Mouse (Mus musculus): Measurements from ENCODE around the gene Ttc37. TPM values are rescaled to one million over a fixed set of nuclear protein-coding genes. Genes with fewer than 3 reads are reported as not detected.

The Ttc37 gene
- polyA plus RNA-seq, 1 experiment from 2014 or later, result 8.9 TPM

Other genes starting within 250 kb of the Ttc37 start
- 21.0 and 22.0 TPM in 2 replicates for gene Rhobtb3, start 154.8 kb upstream of the Ttc37 start, polyA plus RNA-seq (2015; fragmentation: Nextera tagmentation; extraction: Ambion mirVana)
- 2.2 and 2.6 TPM in 2 replicates for gene Spata9, start 131.6 kb upstream of the Ttc37 start, polyA plus RNA-seq (2015; fragmentation: Nextera tagmentation; extraction: Ambion mirVana)
- gene Rfesd, start 80.0 kb upstream of the Ttc37 start, polyA plus RNA-seq (2015; fragmentation: Nextera tagmentation; extraction: Ambion mirVana), result 17.2 and 18.5 TPM in 2 replicates
- gene Gpr150, start 41.7 kb upstream of the Ttc37 start, polyA plus RNA-seq (2015; fragmentation: Nextera tagmentation; extraction: Ambion mirVana), result 3.3 and 3.4 TPM in 2 replicates
- 3.4 and 4.6 TPM in 2 replicates for gene Arsk, start 74 bp upstream of the Ttc37 start, polyA plus RNA-seq (2015; fragmentation: Nextera tagmentation; extraction: Ambion mirVana)
- 0.58 and 1.3 TPM in 2 replicates for gene Fam81b, start 206.3 kb downstream of the Ttc37 start, polyA plus RNA-seq (2015; fragmentation: Nextera tagmentation; extraction: Ambion mirVana)